Mouse (Mus musculus) inflammation-experienced regulatory T-cells (primary cell): Measurements from ENCODE around the gene Gabra5. TPM values are rescaled to one million over a fixed set of nuclear protein-coding genes. Genes with fewer than 3 reads are reported as not detected.

Experiments
- polyA plus RNA-seq, 2 experiments: library from polyadenylated mRNA; unstranded; fragments of 100-300 nt; shearing (Covaris generic); gene quantifications; one replicate each; pipeline ENCODE4 v1.2.1; 2017

The Gabra5 gene
- not detected for polyA plus RNA-seq

DNA sequence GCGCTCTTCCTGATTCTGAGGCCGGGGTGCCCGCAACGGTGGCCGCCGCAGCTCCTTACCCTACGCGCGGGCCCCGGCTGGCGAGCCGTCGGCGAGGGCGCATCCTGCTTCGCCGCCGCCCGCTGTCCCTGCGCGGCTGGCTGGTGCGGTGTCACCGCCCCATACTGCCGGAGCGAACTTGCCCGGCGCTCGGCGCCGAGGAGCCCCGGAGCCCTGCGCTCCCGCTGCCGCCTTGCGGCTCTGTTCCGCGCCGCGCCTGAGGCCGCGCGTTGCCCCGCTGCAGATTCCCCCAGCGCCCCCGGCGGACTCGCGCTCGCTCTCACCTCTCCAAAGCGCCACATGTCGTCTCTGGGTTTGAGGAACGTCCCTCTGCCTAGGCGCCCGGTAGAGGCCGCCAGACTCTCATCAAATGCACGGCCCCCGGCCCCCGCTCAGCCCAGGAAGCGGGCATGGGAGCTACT lies at the start of gene Gabra5:
TSS of gene Gabra5 (minus strand) at position 379 of the 461 bp plus-strand sequence.

DNA sequence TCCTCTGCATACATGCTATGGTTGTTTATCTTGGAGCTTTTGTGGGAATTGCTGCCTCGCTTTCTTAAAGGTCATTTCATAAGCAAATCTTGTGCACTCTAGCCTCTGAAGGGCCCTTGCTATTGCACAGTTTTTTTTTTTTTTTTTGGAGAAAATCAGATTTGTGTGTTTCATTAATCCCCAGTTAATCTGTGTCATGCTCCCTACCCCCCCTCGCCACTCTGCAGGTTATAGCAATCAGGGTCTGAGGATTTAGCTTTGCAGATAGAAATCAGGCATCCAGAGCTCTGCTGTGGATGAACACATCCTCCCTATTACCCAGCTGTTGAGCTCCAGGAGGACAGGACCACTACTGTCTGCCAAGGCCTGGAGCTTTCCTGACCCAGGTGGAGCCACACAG lies 90.5 kb downstream of the Gabra5 start, which contains the start of gene Gabrb3:
TSS of gene Gabrb3 (plus strand) at position 301 of the 400 bp plus-strand sequence.

DNA sequence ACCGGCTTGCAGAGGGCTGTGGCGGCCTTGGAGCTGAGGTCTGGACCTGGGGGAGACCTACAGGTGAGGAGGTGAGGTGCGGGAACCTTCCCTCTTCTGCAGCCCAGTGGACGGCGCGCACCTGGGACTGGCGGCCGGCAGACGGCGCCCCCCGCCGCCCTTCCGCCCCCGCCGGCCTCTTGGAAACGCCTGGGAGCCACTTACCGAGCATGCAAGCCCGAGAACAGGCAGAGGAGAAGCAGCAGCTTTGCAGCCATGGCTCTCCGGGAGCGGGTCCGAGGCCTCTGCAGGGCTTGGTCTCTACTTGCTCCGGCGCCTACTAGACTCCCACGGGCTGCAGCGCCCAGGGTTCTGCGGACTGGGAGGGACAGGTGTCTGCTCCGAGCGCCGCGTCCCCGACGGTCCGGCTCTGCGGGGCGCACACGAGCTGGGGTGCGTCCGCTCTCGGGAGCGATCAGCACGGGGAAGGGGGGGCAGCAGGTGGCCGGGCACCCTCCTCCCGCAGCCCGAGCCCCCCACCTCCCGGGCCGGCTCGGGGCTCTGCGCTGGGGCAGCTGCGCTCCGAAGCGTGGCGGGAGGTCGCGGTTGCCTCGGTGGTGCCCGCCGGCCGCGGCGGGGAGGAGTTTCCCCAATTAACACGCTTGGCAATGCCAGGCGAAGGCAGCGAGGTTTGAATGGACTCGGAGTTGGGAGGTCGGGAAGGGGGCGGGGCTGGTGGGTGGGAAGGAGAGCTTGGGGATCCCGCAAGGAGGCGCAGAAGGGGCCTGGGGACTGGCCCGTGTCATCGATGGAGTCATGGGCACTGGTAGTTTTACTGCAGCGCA lies 123.1 kb downstream of the Gabra5 start, which contains the start of gene Gabrg3:
TSS of gene Gabrg3 (minus strand) at position 672 of the 824 bp plus-strand sequence.

Other genes with a start within 250 kb of the Gabra5 start
- gene Gabrg3, start 122.9 kb downstream of the Gabra5 start, polyA plus RNA-seq, result 1 to 10 TPM in 1 of 2 experiments, under 1 TPM in 1; 0.28 to 1.2 TPM
- gene Gabrb3, start 90.4 kb downstream of the Gabra5 start, polyA plus RNA-seq, result under 1 TPM; 0.18 to 0.67 TPM